Mouse (Mus musculus): ENCODE data around the gene Hivep3.

The Hivep3 gene

GRCm38 (mm10) chr4:119875592-119875991 lies 142.0 kb downstream of the Hivep3 start:
- no peak for DNase-seq

DNA sequence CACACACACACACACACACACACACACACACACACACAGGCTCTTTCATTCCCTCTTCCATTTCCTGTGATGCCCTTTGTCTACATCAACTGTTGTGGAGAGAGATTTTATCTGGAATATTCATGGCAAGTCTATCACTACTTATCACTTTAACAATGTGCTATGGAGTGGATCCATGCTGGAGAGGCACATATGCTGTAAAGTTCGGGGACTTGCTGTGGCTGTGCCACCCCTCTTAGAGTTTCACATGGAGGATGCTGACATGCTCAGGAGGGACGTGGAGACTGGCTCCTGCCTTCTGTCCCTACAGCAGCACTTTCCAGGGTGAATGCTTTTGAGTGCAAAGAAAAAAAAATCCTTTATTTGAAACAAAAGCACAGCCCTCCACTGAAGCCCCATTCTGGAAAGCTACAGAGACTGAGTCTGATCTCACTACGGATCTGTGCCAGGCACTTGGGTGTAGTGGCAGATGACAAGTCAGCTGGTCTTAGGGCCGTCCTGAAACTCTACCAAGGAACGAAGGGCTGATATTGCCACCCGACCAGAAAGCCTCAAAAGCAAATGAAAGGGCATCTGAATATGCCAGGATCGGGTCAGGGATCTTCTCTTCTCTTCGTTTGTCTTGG lies 143.1 kb downstream of the Hivep3 start:
- no peak for DNase-seq

DNA sequence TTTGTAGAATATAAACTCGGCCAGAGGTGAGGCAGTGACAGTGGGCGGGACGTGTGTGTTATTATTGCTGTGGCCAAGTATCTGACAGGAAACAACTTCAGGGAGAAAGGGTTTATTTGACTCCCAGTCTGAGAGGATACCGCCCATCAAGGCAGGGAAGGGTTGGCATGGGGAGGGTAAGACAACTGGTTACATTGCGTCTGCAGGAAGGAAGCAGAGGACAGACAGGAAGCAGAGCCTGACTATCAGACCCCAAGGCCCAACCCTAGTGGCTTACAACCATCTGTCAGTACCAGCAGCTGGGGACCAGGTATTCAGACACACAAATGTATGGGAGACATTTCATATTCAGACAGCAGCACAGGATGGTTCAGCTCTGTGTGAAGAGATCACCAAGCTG lies 144.6 kb downstream of the Hivep3 start:
- no peak for DNase-seq

- DNase-seq: no peak
These were observed 146.1 kb downstream of the Hivep3 start for GRCm38 (mm10) chr4:119879671-119880070.

DNA sequence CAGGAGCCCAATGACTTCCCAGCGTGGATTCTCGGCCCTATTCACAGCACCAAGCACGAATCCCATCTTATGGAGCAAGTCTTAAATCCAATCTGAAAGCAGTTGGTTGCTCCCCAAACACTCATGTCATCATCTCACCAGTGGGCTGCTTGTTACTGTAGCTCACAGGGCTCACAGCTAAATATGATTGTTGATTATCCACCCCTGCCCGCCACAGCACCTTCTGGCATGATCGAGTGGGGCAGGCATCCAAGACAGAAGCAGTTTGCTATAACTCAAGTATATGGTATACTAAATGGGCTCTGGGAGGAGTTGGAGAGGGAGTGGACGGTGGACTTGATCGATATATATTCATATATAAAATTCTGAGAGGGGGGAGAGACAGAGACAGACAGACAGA lies 146.7 kb downstream of the Hivep3 start:
- no peak for DNase-seq

DNA sequence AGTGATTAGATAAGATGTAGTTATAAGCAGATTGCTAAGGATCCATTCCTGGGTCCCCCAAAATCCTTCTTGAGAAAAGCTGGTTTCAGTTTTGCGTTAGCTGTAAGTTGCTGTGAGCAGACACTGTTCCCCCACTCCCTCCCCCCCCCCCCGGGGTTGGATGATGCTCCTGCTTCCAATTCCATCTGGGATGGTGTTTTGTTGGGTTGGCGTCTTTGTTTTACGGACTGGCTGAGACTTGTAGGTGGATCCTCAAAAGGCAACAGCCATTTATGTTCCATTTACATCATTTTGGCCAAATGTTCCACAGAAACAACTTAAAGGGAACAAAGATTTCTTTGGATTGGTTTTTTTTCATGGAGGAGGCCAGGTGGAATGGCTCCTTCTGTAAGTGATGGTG lies 147.7 kb downstream of the Hivep3 start:
- no peak for DNase-seq

DNA sequence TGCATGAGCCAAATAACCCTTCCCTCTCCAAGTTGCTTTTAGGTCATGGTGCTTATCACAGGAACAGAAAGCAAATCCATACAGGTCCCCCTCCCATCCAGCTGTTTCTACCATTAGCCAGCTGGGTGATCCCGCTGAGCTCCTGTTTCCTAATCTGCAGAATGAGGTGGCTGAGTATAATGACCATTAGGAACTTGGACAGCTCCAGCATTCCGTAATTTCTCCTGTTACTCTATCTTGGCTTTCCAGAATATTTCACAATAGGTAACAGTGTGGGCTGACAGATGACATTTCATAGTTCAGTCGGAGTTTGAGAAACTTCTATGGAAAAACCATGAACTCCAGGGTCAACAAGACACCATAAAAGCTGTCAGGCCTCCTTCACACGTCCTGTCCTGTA lies 148.8 kb downstream of the Hivep3 start:
- no peak for DNase-seq

GRCm38 (mm10) chr4:119882814-119883213 lies 149.2 kb downstream of the Hivep3 start:
- DNase-seq: no peak

GRCm38 (mm10) chr4:119886621-119887020 lies 153.0 kb downstream of the Hivep3 start:
- no peak for DNase-seq

GRCm38 (mm10) chr4:119887523-119888177 lies 154.1 kb downstream of the Hivep3 start:
- no peak for DNase-seq

DNA sequence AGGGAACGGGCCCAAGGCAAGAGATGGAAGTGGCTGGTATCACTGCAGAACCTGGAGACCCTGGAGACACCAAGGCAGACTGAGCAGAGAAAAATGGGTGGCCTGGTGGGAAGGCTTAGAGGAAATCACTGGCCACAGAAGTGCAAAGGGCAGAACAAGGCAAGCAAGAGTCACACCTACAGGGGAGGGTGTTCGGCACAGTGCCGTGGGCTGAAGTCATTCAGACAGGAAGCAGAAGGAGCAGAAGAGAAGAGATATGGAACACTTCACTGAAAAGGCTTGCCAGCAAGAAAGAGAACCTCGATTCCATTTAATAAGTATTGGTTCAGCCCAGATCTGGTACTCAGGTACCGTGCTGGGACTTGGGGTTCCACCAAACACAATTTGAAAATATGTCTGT lies 156.2 kb downstream of the Hivep3 start:
- no peak for DNase-seq

DNA sequence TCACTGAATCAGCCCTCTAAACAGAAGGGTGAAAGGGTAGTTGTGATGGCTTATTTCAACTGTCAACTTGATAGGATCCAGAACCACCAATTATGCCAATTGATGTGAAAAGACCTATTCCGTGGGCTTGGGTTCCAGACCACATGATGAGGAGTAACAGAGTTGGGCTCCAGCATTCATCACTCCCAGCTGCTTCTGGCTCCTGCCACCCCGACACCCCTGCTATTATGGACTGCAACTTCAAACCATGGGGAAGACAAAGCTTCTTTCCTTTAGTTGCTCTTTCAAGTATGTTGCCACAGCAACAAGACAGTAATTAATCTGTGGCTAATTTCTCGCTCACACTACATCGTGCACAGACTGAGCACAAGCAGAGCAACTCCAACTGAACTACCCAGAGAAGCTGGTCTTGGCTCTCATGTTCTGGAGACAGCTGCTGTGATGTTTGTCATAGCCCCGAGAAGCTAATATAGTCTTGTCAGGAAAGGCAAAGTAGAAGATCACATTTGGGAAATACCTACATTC lies 159.7 kb downstream of the Hivep3 start:
- no peak for DNase-seq

- no peak for DNase-seq
These were observed 161.3 kb downstream of the Hivep3 start for GRCm38 (mm10) chr4:119894797-119895458.

DNA sequence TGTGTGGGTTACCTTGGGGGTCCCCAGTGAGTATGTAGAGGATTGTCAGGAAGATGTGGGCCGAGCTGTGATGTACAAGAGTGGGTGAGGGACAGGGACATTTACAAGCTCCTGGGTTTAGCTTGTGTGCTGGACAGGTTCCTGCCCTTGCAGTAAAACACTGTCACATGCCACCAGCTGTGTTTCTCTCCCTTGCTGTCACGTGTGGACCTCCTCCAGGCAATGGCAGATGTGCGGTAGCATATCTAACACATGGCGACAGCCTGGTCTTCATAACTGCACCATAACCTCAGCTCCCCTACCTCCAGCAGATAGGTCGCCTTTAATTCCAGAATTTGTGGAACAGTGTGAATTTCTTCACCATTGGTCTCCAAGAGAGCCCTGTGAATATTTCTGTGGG lies 161.9 kb downstream of the Hivep3 start:
- DNase-seq: no peak

DNA sequence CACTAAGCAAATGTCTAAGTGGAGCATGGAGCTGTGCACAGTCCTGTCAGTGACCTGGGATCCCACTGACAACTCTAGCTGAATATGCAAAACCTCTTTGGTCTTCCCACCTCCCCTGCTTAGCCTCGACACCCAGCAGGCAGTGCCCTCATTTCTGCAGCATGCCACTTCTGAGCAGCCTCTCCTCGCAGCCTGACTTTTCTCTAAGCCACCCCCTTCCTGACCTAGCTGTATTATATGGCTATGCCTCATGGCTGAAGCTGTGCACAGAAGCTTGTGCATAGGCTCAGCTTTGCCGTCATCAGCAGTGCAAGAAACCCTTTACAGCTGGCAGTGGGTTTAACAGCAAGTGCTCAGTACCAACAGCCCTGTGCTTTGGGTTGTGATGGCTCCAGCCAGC lies 163.0 kb downstream of the Hivep3 start:
- DNase-seq: no peak

DNA sequence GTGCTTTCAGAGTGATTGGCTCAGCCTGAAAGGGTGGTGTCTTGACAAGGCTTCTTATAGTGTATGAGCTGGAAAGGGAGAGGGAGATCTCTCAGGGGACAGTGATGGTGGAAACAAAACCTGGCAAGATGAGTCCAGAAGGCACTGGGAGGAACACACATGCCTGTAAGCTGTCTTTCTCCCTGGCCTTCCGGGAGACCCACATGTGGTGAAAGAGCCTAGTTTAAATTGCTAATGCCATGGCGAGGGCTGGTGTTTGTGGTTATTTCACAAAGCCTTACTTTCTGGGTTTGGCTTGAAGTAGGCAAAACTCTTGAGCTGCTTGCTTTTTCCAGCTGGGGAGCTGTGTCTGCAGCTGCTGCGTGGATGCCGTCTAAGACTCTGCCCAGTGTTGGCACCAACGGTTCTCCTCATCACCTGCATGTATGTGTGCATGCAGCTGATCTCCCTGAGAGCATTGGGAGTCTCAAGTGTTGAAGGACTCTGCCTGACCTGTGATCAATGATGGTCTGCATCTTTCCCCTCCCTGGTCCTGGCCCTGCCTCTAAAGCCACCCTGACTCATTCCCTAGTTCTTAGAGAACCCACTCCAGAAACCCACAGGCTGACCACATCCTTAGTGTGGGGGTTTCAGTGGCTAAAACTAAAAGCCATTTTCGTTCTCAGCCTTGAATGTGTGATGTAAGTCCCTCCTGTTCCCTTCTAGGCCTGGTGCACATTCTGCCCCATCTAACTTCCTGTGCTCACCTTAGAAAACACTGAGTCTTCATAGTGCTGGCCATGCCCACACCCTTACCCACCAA lies 163.7 kb downstream of the Hivep3 start:
- no peak for DNase-seq

DNA sequence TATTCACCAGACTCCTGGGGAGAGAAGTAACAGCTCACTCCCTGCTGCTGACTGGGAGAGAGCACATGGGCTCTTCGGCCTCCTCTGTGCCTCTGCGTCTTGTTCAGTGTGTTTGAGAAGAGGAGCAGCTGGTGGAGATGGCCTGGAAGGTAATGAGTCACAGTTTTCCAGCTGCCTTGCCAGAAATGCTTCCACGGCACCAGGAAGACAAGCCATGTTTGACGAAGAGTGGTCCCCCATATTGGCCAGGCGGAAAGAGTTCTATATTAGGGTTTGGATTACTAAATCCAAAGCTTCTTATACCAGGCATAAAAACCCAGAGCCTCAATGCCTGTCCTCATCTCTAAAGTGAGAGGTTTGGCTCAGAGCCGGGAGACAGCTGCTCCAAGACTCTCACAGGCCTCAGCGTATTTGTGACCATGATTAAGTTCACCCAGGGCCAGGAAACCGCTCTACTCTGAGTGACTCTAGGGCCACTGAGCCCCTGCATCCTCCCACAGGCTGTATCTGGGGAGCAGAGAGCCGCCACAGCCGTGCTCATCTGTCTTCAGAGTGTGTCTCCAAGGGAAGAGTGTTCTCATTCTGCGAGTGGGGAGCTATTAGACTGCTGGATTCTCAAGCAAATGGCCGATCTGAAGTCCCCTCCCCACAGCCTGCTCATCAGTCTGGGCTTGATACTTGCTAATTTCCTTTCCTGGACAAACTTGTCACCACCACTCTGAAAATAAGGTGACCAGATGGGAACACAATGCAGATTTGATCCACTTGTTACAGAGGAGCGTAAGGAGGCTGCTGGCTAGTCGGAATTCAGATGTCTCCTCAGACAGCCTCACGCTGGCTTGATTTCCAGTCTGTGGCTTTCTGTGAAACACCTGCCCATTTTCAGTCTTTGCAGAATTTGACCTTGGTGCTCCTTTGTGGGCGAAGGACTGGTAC lies 168.2 kb downstream of the Hivep3 start:
- no peak for DNase-seq

DNA sequence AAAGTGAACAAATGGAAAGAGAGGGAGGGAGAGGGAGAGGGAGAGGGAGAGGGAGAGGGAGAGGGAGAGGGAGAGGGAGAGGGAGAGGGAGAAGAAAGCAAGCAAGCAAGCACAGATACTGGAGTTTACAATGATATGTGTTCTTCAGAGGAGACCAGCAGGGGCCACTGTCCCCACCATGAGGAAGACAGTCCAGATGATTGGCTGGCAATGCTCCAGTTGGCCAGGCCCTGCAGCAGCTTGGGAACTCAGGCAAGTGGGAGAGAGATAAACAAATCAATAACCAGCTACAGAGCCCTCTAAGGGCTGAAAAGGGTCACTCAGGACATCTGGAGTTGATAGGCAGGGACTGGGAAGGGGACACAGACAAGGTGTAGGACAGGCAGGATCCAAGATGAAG lies 169.7 kb downstream of the Hivep3 start:
- DNase-seq: no peak

DNA sequence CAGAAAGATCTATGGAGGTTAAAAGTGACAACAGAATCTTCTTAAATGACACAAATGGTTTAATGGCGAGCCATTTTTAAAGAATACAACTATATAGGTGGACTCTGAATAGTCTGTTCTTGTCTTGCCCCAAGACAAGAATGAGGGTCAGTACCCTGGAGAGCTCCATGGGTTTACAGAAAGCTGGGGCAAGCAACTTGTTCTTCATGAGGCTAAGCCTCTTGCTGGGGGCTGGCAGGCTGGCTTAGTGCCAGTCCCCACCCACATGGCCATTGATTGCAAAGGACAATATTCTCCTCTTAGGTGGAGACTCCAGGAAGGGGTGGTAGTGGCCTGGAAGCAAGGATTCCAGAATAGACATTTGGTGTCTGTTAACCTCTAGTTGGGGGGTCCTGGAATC lies 170.2 kb downstream of the Hivep3 start:
- DNase-seq: no peak

- no peak for DNase-seq
These were observed 170.7 kb downstream of the Hivep3 start for GRCm38 (mm10) chr4:119904296-119904695.

DNA sequence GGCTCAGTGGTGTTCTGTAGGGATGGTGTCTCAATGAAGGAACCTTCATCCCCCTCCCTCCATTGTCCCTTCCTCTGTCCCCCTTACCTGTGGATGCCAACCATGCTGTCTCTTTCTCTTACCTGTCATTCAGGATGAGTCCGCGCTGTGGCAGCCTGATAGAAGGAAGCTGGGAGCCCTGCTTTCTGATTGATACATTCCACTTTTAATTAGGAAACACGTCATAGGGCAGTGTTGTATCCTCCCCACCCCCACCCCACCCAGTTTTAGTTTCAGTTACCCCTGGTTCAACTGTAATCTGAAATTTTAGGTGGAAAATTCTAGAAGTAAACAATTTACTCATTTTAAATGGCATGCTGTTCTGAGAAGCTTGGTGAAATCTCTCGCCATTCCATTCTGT lies 173.5 kb downstream of the Hivep3 start:
- no peak for DNase-seq
